Mouse (Mus musculus) E14TG2a.4 (cell line): Measurements from ENCODE around the gene Mcoln2.
"Not testable (repeated sequence)": the region's sequence is repeated elsewhere in the genome, so short reads cannot be mapped to it uniquely, and the experiment has no call there.

Experiments
- CTCF ChIP-seq: conservative IDR thresholded peaks from 2 replicates; pipeline ENCODE4 v1.5.1; 2014; ENCODE audit warnings: low read length
- NANOG ChIP-seq: IDR thresholded peaks from 2 replicates; pipeline ENCODE4 v1.6.1; 2014; ENCODE audit warnings: borderline replicate concordance, low read length, mixed read lengths

DNA sequence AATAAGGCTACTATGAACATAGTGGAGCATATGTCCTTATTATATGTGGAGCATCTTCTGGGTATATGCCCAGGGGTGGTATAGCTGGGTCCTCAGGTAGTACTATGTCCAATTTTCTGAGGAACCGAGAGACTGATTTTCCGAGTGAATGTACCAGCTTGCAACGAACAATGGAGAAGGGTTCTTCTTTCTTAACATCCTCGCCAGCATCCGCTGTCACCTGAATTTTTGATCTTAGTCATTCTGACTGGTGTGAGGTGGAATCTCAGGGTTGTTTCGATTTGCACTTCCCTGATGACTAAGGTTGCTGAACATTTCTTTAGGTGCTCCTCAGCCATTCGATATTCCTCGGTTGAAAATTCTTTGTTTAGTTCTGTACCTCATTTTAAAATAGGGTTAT, 60.1 kb downstream of the Mcoln2 start:
- not testable (repeated sequence) for TF ChIP-seq CTCF, NANOG
